Mouse (Mus musculus): Measurements from ENCODE around the gene Churc1.

DNA sequence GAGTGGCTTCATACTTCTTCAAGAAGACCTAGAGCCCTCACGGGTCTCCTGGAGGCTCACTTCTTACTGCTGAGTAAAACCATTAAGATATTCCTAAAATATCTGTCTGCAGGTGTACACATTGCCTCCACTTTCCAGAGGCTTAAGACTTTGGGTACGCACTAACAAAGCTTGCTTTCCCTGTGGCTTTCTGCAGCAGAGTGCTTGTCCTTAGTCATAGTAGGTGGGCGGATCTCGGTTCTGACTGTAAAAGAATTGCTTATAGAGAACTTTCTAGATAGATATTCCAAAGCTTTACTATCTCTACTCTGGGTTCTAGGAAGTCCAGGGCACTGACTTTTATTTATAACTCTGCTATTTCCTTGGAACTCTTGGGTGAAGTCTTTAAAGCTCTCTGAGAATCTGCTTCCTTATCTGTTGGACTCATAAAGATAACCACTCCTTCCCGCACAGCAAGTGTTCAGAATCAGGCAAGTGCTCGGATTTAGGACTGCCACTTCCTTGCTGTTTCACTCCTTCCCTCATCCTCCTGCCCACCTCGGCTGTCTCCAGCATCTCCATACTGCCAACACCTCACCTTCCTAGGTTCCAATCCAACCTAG lies 31.7 kb downstream of the Churc1 start:
- TF ChIP-seq CTCF (IDR thresholded peaks at IDR 0.05; ENCODE audit: borderline replicate concordance, extremely low read depth, insufficient read depth, insufficient read length) (no peak), POLR2A (IDR thresholded peaks at IDR 0.05; ENCODE audit: borderline replicate concordance, extremely low read depth, insufficient read depth, insufficient read length, poor library complexity, severe bottlenecking) (no peak)

Data from brain, embryonic 14.5 days (tissue).